Mouse (Mus musculus): ENCODE data around the gene Smyd1.
"Not testable (repeated sequence)": the region's sequence is repeated elsewhere in the genome, so short reads cannot be mapped to it uniquely, and the experiment has no call there.

Gene Smyd1

DNA sequence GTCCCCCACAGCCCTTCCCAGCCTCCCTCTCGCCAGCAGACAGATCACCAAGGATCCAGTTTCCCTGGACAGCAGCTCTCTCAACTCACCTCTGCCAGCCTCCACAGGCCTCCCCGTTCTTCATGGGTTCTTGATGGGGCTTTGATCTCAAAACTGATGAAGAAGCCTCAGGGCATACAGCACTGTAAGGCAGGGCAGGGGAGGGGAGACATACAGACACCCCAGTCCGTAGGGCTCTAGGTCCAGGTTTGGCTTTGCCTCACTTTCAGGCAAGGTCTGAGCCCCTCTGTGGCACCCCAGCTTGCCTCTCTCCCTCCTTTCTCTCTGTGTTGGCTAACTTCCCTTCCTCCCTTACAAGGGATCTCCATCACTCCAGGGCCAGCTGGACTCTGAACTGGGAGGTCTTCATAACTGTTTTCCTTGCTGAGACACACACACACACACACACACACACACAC is at the start of gene Smyd1:
Smyd1 (minus strand) TSS at position 408 of the 458 bp plus-strand sequence.
- in situ Hi-C loops (cut with MseI, MboI): no loop called here

DNA sequence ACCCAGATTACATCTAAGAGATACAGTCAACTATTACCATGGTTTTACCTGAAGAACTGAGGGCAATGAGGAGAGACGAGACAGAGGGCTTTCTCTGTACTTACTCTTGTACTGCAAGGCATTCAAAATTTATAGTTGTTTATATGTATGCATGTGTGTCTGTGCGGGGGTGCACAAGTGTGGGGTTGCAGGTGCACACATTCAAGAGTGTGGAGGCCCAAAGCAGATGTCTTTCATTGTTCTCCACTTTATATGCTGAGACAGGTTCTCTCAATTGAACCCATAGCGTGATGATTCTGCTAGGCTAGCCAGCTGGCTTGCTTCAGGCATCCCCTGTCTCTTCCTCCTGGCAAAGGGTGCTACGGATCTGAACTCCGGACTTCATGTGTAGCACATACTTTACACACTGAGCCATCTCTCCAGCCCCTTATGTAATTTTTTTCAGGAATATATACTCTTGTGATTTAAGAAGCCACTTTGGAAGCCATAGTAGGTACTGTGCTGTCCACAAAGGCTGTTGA is 49.1 kb upstream of the Smyd1 start:
- in situ Hi-C loops (cut with MseI, MboI): no loop called here

DNA sequence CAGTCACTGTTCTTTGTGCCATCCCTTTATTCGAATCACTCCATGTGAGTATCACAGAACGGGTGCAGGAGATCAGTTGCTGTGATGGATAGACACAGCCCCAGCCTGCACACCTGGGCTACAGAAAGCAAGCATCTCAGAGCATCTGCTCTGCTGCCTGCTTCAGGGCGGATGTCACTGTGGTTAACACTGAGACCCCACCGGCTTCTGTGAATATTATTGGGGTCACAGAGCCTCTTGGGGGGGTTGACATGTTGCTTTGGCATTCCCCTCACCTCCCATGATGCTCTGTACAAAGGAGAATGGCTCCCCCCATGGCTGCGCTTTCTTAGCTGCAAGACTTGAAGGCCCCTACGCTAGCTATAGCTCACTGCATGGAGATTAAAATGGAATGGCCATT is 47.4 kb upstream of the Smyd1 start:
- in situ Hi-C loops (cut with MseI, MboI): no loop called here

DNA sequence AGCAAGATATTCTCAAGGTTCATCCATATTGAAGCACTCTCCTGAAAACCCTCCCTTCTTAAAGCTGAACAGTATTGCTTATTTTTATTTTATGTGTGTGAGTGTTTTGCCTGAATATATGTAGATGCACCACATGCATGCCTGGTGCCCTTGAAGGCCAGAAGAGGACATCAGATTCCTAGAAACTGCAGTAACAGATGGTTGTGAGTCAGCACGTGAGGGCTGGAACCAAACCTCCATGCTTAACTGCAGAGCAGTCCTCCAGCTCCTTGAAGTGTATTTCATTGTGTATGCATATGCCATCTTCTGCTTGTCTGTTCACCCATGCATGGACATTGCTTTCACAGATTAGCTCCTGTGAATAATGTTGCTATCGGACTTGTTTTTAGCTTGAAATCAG is 42.0 kb upstream of the Smyd1 start:
- in situ Hi-C loops (cut with MseI, MboI): no loop called here

DNA sequence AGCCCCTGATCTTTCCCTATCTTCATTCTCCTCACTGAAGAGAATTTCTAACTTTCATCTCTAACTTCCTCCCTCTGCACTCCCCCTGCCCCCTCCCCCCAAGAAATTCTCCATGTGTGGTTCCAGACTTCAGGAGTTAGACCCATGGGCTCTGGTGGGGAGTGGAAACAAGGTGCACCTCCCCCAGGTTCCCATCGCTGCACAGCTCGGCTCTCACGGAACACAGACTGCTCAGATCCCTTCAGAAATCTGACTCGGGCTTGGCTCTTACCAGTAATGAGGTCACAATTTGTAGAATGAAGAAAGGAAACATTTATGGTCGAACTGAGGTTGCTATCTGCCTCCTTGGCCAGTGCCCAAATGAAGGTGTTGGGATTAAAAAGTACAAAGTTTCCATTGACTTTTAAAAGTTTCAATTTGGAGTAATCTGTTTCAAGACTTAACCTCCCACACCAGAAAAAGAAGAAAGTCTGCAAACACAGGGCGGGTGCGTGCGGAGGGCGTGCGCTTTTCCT is 39.2 kb upstream of the Smyd1 start:
- in situ Hi-C loops (cut with MseI, MboI): no loop called here

DNA sequence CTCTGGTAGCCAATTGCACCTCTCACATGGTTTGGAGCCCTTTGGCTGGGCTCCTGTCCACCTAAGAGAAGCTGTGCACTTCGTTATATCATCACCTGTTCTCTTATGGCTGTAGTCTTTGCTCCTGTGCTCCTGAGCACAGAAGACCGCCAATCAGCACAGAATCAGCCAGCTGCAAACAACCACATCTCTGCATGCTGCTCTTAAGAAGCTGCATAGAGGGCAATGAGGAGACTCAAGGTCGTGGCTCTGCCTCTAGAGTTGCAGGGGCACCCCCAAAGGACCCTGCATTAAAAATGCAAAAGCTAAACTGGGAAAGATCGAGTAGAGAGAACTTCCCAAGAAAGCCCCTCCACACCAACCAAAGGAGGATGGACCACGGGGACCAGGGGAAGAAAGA is 38.7 kb upstream of the Smyd1 start:
- in situ Hi-C loops (cut with MseI, MboI): no loop called here

DNA sequence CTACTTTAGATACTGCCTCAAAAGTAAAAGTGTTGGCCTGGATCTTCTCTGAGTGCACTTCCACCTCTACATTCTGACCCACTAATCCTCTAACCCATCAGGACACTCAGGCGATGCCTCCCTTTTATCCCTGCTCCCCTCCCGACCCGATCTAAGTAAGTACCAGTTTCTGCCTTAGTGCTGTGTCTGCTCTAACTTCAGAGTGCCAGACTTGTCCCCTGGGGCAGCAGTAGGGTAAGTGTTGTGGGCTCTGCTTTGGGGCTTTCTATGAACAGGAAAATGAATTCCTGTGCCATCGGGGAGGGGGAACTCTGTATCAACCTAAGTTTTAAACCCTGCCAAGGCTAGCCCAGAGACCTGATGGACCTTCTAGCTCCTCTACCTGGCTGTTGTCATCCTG is 38.2 kb upstream of the Smyd1 start:
- in situ Hi-C loops (cut with MseI, MboI): no loop called here

DNA sequence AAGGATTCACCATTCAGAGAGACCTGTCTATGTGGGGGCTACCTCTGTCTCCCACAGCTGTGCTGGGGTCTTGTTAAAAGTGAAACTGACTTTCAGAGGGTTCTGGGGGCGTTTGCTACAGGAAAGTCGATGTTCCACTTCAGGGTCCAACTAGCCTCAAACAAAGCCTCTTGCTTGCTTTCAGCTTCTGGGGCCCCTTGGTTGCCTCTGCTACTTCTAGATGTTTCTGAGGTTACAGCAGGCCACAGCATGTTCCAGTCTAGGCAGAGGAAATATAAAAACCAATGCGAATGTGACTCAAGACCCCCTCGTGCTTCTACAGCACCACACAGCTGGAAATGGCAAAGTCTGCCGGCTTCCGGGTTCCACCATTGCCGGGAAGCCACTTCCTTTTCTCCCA is 35.5 kb upstream of the Smyd1 start:
- in situ Hi-C loops (cut with MseI, MboI): no loop called here

DNA sequence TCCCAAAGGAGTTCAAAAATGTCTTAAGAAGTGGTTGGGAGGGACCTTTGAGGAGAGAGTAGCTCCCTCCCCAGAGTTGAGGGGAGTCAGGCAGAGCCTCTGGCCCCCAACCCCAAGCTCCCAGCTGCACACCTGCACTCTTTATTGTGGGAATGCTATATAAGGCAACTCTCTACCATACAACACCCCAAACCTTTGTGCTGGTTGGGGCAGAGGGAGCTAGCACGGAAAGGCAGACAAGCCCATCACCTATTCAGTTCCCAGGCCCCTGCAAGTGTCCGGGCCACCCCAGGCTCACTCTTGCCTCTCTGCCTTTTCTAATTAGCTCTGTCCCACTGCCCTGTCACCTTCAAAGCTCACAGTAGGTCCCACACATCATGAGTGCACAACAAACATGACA is 31.7 kb upstream of the Smyd1 start:
- in situ Hi-C loops (cut with MseI, MboI): no loop called here

DNA sequence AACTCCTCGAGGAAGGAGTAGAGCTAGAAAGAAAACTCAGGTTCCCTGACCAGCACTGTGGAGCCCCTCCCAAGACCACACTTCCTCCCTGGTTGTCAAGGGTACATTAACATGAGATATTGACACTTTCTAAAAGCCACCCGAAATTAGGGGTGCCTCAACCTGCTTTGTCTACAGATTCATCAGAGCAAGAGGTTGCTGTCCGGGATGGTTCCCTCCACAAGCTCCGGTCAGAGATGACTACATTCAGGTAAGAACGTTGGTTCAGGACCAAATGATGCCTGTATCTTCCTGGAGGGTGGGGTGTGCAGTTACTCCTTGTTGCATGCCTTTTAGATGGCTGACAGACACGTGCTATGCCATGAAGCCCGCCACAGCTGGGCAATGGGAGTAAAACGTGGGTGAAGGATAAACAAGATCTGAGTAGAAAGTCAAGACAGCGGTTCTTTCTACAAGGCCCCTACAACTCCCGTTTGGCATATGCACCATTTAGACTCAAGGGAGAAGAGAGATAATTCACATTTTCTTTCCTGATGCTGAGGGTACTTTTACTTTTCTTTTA is 30.9 kb upstream of the Smyd1 start:
- in situ Hi-C loops (cut with MseI, MboI): no loop called here

DNA sequence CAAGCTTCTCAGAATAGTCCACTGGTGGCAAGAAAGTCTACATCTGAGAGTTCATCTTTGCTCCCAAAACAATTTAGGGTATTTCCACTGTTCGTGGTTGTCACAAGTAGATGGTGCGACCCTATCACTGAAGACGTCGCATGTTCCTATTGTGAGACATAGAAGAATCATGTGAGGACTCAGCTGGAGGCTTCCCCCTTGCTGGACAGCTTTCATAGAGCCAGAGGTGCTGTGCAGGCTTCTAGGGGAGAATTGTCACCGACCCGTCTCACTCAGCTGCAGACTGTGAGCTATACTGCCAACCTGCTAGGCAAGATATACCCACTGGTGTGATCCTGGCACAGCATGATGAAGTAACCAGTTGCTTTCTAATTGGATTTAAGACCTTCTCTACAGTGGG is 30.2 kb upstream of the Smyd1 start:
- in situ Hi-C loops (cut with MseI, MboI): no loop called here

DNA sequence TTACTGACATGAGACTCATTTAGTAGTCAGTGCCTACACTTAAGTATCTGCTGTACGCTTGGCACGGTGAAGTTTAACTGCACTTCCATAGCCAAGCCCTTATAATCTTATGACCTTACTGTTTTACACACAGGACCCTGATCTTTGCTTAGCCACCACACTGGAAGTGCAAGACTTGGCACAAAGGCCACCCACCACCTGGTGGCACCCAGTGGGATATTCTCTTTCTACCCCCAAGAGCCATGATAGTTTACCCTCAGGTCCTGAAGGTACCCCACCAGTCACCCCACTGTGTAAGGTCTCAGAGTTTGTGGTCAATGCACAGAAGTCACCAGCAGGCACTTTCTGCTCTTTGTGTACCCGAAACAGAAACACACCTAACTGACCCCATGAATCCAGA is 29.2 kb upstream of the Smyd1 start:
- in situ Hi-C loops (cut with MseI, MboI): no loop called here

DNA sequence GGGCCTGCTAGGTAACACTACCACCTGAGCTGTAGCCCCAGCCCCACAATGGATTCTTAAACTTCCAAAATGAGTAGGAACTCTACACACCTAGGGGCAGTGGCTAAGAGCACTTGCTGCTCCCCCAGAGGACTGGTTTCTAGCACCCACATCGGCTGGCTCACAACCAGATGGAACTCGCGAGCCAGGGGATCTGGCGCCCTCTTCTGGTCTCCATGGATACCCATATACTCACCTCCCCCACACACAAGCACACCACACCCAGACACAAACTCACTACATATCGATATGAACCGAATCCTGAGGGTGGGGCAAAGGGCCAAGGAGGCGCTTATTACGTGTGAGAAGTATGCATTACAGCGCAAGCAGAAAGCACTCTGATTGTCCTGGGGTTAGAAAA is 26.0 kb upstream of the Smyd1 start:
- in situ Hi-C loops (cut with MseI, MboI): no loop called here

DNA sequence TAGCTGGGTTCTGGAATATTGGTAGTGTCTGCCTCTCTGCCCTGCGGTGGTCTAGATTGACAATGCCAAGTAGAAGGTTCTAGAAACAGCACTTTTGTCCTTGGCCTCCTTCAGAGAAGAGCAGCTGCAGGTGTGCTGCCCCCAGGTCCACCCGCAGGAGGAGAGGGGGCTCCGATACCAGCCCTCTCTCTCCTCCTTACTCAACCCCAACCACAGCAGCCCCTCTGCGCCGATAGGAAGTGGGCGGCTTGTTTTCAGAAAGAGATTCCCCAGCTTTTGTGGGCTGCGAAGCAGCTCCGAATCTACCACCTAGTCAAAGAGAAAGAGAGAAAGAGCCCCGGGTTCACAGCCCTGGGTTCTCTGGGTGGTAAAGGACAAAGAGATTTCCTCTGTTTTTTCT is 19.1 kb upstream of the Smyd1 start:
- in situ Hi-C loops (cut with MseI, MboI): no loop called here

DNA sequence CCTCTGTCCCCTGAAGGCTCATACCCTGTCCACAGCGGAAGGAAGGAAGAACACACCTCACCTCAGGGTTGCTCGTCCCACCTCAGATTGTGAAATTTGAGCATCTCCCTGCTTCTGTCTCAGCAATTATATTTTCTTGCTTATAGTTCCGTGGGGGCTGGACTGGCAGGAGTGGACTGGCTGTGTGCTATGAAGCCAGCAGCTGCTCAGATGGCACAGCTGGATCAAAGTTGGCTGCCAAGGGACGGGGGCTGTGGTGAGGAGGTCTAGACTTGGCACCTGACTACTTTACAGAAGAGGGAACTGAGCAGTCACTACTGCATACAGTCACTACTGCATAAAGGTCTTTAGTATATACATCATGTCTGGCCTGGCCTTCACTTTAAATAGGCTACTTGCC is 17.3 kb upstream of the Smyd1 start:
- in situ Hi-C loops (cut with MseI, MboI): no loop called here

DNA sequence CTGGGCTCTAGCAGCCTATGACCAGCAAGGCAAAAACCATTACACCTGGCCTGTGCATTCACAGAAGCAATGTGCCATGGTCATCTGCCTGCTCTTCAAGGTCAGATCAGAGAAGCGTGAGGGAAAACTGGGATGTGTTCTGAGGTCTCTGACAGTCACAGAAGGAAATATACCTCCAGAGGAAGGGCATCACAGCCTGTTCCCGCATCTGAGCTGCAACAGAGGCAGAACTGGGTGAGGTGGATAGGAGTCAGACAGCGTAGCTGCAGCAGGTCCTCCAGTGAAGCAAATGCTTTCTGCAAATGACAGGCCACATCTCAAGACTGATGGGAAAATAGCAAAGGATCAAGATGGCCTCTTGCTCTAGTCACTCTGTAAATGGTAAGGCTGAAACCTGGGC is 16.9 kb upstream of the Smyd1 start:
- in situ Hi-C loops (cut with MseI, MboI): no loop called here

DNA sequence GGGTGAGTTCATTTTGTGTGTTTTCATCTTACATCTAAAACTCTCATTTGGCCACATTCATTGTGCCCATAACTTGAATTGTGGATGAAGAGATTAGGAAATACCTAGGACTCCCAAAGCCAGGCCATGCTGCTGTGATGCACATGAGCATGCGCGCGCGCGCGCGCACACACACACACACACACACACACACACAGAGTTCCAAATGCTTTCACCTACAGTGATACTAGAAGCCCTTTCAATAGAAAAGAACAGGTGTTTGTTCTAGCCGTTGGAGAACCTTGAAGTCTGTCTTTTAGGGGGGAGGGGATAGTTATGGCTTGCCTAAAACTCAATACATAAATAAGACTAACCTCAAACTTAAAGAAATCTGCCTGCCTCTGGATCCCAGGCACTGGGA is 15.6 kb upstream of the Smyd1 start:
- in situ Hi-C loops (cut with MseI, MboI): no loop called here

DNA sequence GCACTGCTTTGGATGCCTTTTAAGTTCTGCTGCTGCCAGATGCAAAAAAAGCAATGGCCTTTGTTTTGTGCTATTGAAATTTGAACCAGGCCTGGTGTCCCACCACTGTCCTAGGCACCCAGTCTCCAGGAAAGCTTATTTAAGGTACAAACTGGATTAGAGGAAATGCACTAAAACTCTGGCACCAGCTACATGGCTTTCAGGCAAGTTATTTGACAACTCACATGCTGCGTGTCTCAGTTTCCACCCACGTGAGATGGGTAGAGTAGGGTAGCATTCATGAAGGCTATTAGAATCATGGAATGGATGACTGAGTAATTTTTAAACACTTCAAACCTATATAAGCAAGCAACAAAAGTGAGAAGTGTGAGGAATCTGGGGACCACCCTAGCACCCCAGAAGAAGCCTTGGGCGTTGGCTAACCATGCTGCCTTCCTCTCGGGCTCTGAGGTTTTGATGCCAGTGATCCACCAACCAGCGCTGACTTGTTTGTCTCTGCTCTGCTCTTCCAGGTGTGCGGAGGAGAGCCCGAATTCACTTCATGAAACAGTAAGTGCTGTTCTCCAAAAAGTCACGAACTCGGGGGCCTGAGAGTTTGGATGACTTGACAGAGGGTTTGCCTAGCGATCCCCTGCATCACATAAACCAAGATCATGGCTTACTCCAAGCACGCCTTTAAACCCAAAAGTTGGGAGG is 11.7 kb upstream of the Smyd1 start:
- in situ Hi-C loops (cut with MseI, MboI): no loop called here

DNA sequence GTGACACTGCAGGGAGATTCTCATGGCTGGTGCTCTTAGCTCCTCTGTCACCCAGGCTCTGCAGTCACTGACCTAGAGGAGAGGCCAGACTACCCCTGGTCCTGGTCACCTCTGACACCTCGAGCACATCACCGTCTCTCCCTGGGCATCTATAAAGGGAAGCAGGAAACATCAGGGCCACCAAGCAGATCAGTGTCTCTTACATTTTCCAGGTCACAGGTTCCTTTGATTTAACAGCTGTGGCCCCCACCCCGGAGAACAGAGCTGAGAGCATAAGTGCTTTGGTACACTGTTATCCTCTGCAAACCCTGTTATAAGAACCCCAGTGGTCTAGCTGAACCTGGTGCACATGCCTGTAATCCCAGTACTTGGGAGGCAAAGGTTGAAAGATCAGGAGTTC is 11.0 kb upstream of the Smyd1 start:
- in situ Hi-C loops (cut with MseI, MboI): no loop called here

DNA sequence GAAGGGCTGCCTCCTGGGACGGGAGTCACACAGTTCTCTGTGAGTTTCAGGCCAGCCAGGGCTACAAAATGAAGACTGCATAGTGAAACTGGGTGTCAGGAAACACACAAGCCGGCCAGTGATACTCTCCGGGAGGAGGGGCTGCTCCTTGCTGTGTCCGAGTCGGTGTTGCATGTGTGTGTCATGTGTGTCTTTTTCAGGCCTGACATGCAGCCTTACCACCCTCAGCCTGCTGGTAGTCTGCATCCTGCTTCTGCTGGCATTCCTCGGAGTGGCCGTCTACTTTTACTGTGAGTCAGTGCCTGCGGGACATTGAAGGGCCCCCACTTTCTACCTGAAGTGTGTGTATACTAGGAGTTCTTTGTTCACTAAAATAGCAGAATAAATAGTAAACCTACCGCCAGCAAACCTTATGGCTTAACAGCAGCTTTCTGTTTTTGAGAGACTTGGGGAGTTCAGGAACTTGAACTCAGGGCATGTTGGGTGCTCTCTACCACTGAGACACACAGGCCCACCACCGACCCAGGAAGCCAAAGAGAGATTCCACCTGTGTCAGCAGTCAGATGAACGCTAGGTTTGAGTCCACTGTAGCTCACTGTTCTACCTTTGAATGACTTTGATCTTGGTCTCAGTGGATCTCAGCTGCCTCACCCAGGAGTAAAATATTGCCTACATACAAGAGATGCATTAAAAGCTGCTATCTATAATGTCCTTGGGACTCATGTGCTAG is 10.4 kb upstream of the Smyd1 start:
- in situ Hi-C loops (cut with MseI, MboI): no loop called here

DNA sequence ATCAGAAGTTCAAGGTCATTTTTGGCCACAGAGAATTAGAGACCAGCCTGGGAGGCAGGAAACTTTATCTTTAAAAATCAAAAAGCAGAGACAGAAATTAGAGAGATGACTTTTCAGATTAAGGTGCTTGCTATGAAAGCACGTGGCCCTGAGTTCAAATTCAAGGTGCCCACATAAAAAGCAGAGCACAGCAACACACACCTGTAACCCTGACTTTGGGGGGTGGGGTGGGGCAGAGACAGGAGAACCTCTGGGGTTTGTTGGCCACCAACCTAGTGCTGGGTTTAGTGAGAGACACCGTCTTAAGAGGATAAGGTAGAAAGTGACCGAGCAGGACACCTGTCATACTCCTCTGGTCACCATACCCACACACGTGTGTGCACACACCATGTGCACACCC is 9.5 kb upstream of the Smyd1 start:
- in situ Hi-C loops (cut with MseI, MboI): not testable (repeated sequence)

DNA sequence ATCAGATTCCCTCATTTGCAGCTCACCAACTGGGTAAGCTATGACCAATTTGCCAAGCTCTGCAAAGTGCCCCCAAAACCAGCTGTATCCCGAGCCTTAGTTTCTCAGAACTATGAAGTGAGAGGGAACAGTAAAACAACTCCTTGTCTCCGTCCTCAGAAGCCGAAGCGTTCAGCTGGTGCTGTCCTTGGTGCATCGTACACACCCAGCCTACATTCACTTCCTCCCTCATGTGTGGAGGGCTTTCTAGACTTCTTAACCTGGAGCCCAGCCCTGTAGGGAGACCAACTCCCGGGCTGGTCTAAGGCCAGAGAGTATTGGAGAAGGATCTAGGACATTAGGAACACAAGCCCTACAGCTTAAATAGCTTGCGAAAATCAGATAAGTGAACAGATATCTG is 8.5 kb upstream of the Smyd1 start:
- in situ Hi-C loops (cut with MseI, MboI): no loop called here

DNA sequence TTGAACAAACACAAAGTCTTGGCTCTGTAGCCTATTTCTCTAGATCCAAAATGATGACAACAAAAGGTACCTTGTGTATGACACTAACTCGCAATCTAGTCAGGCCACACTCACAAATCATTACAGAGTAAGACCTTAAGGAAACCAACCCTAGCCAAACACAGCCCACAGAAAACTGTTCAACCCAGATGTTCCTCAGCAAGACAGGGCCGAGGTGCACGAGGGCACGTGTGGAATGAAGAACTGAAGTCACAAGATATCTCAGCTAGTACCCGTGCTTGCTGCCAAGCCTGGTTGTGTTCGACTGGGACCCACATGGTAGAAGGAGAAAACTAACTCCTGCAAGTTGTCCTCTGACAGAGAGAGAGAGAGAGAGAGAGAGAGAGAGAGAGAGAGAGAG is 7.8 kb upstream of the Smyd1 start:
- in situ Hi-C loops (cut with MseI, MboI): no loop called here
